8 mouse cellular contexts compared by ENCODE assay signal in genomic region chr7:109493319-109494316, GRCm38 (mm10). TPM values are rescaled to one million over a fixed set of nuclear protein-coding genes. Genes with fewer than 3 reads are reported as not detected.
A peak's percentile ranks its signal among the peaks of the same experiment; 100 is the strongest.
DNase-seq lines count a peak whose midpoint lies in the region; ATAC-seq and TF ChIP-seq lines count a peak whose summit lies in the region.

No protein-coding gene starts in this region.

- WGBS in kidney, embryonic 14.5 days: 10% methylated on average over 21 of the region's 21 CpGs
- WGBS in neural tube, embryonic 14.5 days: 13% methylated on average over 21 of the region's 21 CpGs

- no peak for DNase-seq in kidney, adult 9 months
- DNase-seq in cerebellum, adult 9-11 months: peak; percentile 79
- peak; percentile 30 to 35 for DNase-seq in frontal cortex, postnatal 25 days (ENCODE audit: low spot score in 2 of 2)
- DNase-seq in left cerebral cortex, adult 2 months (ENCODE audit: extremely low spot score in 1 of 2, low spot score in 2 of 2): peak; percentile 43 to 60
- DNase-seq in spleen, postnatal 14 days (ENCODE audit: low spot score in 2 of 2): no peak

- H3K27me3 ChIP-seq in kidney, embryonic 14.5 days (ENCODE audit: control insufficient read depth, insufficient read depth, low read length): peaks cover 7% of the 10 kb centered on the region; the same call in 1 of the 2 replicates
- 0 out of 2 replicates have a peak, but pooled peaks cover 4% of the 10 kb centered on the region for H3K27me3 ChIP-seq in neural tube, embryonic 14.5 days (ENCODE audit: control insufficient read depth, insufficient read depth, low read length)

- H3K27ac ChIP-seq in kidney, embryonic 14.5 days (ENCODE audit: low read depth, low read length): no peak overlapping the region
- H3K27ac ChIP-seq in left cerebral cortex, adult 2 months: peak overlapping the region; percentile 79
- H3K27ac ChIP-seq in neural tube, embryonic 14.5 days (ENCODE audit: low read depth, low read length): no peak overlapping the region

- ATAC-seq in kidney, embryonic 14.5 days (ENCODE audit: low FRiP score, low TSS enrichment): peak; percentile 36; the same call in 1 of the 2 replicates
- peak; percentile 84 for ATAC-seq in neural tube, embryonic 14.5 days (ENCODE audit: low read depth)
- no peak for ATAC-seq in erythroblast, adult 5-6 weeks (replicated peaks; ENCODE audit: low FRiP score, poor library complexity, severe bottlenecking)

- H3K4me2 ChIP-seq in kidney, embryonic 14.5 days (replicated peaks; ENCODE audit: low read depth, low read length): peak overlapping the region; percentile 18
- H3K4me2 ChIP-seq in neural tube, embryonic 14.5 days (ENCODE audit: low read depth, low read length): peak overlapping the region; percentile 55

- H3K9ac ChIP-seq in kidney, embryonic 14.5 days (ENCODE audit: low read depth, low read length): no peak overlapping the region
- H3K9ac ChIP-seq in neural tube, embryonic 14.5 days (replicated peaks; ENCODE audit: low read depth, low read length): peak overlapping the region; percentile 48; the same call in 1 of the 2 replicates

- H3K4me1 ChIP-seq in kidney, embryonic 14.5 days (ENCODE audit: control insufficient read depth, insufficient read depth, low read length): no peaks in the 10 kb centered on the region
- peaks cover 4% of the 10 kb centered on the region for H3K4me1 ChIP-seq in neural tube, embryonic 14.5 days (ENCODE audit: control insufficient read depth, insufficient read depth, low read length)

- no peaks in the 10 kb centered on the region for H3K9me3 ChIP-seq in kidney, embryonic 14.5 days (ENCODE audit: control insufficient read depth, low read length)
- no peaks in the 10 kb centered on the region for H3K9me3 ChIP-seq in neural tube, embryonic 14.5 days (ENCODE audit: control insufficient read depth, low read length)

- peak overlapping the region; percentile 17; the same call in 1 of the 2 replicates for H3K4me3 ChIP-seq in kidney, embryonic 14.5 days (ENCODE audit: low read length)
- H3K4me3 ChIP-seq in left cerebral cortex, adult 2 months: peak overlapping the region; percentile 50
- peak overlapping the region; percentile 25 for H3K4me3 ChIP-seq in neural tube, embryonic 14.5 days (ENCODE audit: low read depth, low read length)

- TF ChIP-seq CTCF in left cerebral cortex, adult 2 months (IDR thresholded peaks at IDR 0.05): no peak; the same call in 1 of the 2 replicates

- no peaks in the 10 kb centered on the region for H3K36me3 ChIP-seq in kidney, embryonic 14.5 days (ENCODE audit: control insufficient read depth, insufficient read depth, low read length)
- no peaks in the 10 kb centered on the region for H3K36me3 ChIP-seq in neural tube, embryonic 14.5 days (ENCODE audit: control insufficient read depth, insufficient read depth, low read length)

- intact Hi-C loops in left cerebral cortex, adult 2 months (cut with DNase I): loop anchor here (1.0 kb wide), 1 partner anchor 25 kb away; no protein-coding TSS in a partner anchor

RNA-seq across cellular contexts. Expression of gene Trim66, which starts 14.3 kb away (rescaled TPM):
- 0.04 TPM in 1 of 2 replicates, not detected in the other for polyA plus RNA-seq in kidney, embryonic 14.5 days (2014; fragmentation: Nextera tagmentation; extraction: Ambion mirVana)
- 10 to 100 TPM; 20.9 to 21.3 TPM for total RNA-seq in left cerebral cortex, adult 2 months (2021)
- 0.46 and 0.60 TPM in 2 replicates for polyA plus RNA-seq in neural tube, embryonic 14.5 days (2014; fragmentation: Nextera tagmentation; extraction: Ambion mirVana)
- total RNA-seq in erythroblast, adult 5-6 weeks (2015; ENCODE audit: low replicate concordance): not detected in 2 replicates
- not detected in 2 replicates for total RNA-seq in erythroblast, adult 5-6 weeks (2017; ENCODE audit: low replicate concordance)

RNA-seq across cellular contexts. Expression of gene Rpl27a, which starts 25.3 kb away (rescaled TPM):
- polyA plus RNA-seq in kidney, embryonic 14.5 days (2014; fragmentation: Nextera tagmentation; extraction: Ambion mirVana): 165 and 201 TPM in 2 replicates
- 100 to 1,000 TPM; 145 to 147 TPM for total RNA-seq in left cerebral cortex, adult 2 months (2021)
- polyA plus RNA-seq in neural tube, embryonic 14.5 days (2014; fragmentation: Nextera tagmentation; extraction: Ambion mirVana): 82.0 and 85.8 TPM in 2 replicates
- 123 and 147 TPM in 2 replicates for total RNA-seq in erythroblast, adult 5-6 weeks (2015; ENCODE audit: low replicate concordance)
- 99.9 and 139 TPM in 2 replicates for total RNA-seq in erythroblast, adult 5-6 weeks (2017; ENCODE audit: low replicate concordance)

RNA-seq across cellular contexts. Expression of gene Stk33, which starts 54.7 kb away (rescaled TPM):
- polyA plus RNA-seq in kidney, embryonic 14.5 days (2014; fragmentation: Nextera tagmentation; extraction: Ambion mirVana): 0.39 and 0.49 TPM in 2 replicates
- 1 to 10 TPM in 1 of 2 experiments, under 1 TPM in 1; 0.41 to 1.4 TPM for total RNA-seq in left cerebral cortex, adult 2 months (2021)
- polyA plus RNA-seq in neural tube, embryonic 14.5 days (2014; fragmentation: Nextera tagmentation; extraction: Ambion mirVana): 3.7 and 4.3 TPM in 2 replicates
- total RNA-seq in erythroblast, adult 5-6 weeks (2015; ENCODE audit: low replicate concordance): not detected in 2 replicates
- total RNA-seq in erythroblast, adult 5-6 weeks (2017; ENCODE audit: low replicate concordance): not detected in 2 replicates

Comparison
In these comparisons a context has a peak if more than half of its experiments do, and no peak if none do; other contexts are left out.
1. DNase-seq: peak in cerebellum, adult 9-11 months (single experiment), frontal cortex, postnatal 25 days (2 of 2) and left cerebral cortex, adult 2 months (2 of 2); none in kidney, adult 9 months (single experiment) and spleen, postnatal 14 days (0 of 2).
2. RNA of gene Trim66, which starts 14.3 kb away (total RNA-seq): 20.9 to 21.3 TPM in left cerebral cortex, adult 2 months; not detected in erythroblast, adult 5-6 weeks; every median in the first group is over 10 times any median in the second.
3. Peak in every context shown above with its lines, with median percentiles within 50 percentile points of each other: H3K4me3 ChIP-seq.